Mouse (Mus musculus): Measurements from ENCODE around the gene Gng7.
A peak's percentile ranks its signal among the peaks of the same experiment; 100 is the strongest.

Gene Gng7

GRCm38 (mm10) chr10:81025639-81026275 is 11.0 kb upstream of the Gng7 start, which contains the start of gene Diras1:
Diras1 (minus strand) TSS chr10:81025662.
- DNase-seq (ENCODE audit: low spot score in 2 of 2): no peak

GRCm38 (mm10) chr10:81025047-81025621 is 10.4 kb upstream of the Gng7 start:
- DNase-seq (ENCODE audit: low spot score in 2 of 2): no peak

- DNase-seq (ENCODE audit: low spot score in 2 of 2): no peak
Observed at GRCm38 (mm10) chr10:81024346-81024937, 9.7 kb upstream of the Gng7 start.

- no peak for DNase-seq (ENCODE audit: low spot score in 2 of 2)
Observed at GRCm38 (mm10) chr10:81022744-81023143, 8.0 kb upstream of the Gng7 start.

- no peak for DNase-seq (ENCODE audit: low spot score in 2 of 2)
Observed at GRCm38 (mm10) chr10:81021547-81022110, 6.9 kb upstream of the Gng7 start.

- no peak for DNase-seq (ENCODE audit: low spot score in 2 of 2)
Observed at GRCm38 (mm10) chr10:81020207-81020606, 5.5 kb upstream of the Gng7 start.

GRCm38 (mm10) chr10:81019687-81020086 is 4.9 kb upstream of the Gng7 start:
- DNase-seq (ENCODE audit: low spot score in 2 of 2): no peak

- DNase-seq (ENCODE audit: low spot score in 2 of 2): no peak
Observed at GRCm38 (mm10) chr10:81018326-81018725, 3.6 kb upstream of the Gng7 start.

GRCm38 (mm10) chr10:81016645-81017044 is 1.9 kb upstream of the Gng7 start:
- peak; percentile 59 to 72 for DNase-seq (ENCODE audit: low spot score in 2 of 2)

- no peak for DNase-seq (ENCODE audit: low spot score in 2 of 2)
Observed at GRCm38 (mm10) chr10:81015666-81016065, 921 bp upstream of the Gng7 start.

- no peak for DNase-seq (ENCODE audit: low spot score in 2 of 2)
Observed at GRCm38 (mm10) chr10:81010851-81011250, 3.9 kb downstream of the Gng7 start.

GRCm38 (mm10) chr10:81007240-81007639 is 7.5 kb downstream of the Gng7 start:
- DNase-seq (ENCODE audit: low spot score in 2 of 2): no peak

GRCm38 (mm10) chr10:81006005-81006677 is 8.6 kb downstream of the Gng7 start:
- DNase-seq (ENCODE audit: low spot score in 2 of 2): no peak

- DNase-seq (ENCODE audit: low spot score in 2 of 2): no peak
Observed at GRCm38 (mm10) chr10:81001161-81001560, 13.6 kb downstream of the Gng7 start.

- no peak for DNase-seq (ENCODE audit: low spot score in 2 of 2)
Observed at GRCm38 (mm10) chr10:81000197-81001062, 14.3 kb downstream of the Gng7 start.

GRCm38 (mm10) chr10:80999362-81000196 is 15.2 kb downstream of the Gng7 start:
- DNase-seq (ENCODE audit: low spot score in 2 of 2): peak; percentile 87 to 90

GRCm38 (mm10) chr10:80998778-80999177 is 16.0 kb downstream of the Gng7 start:
- peak in 1 of 2 experiments; percentile 56 for DNase-seq (ENCODE audit: low spot score in 2 of 2)

- no peak for DNase-seq (ENCODE audit: low spot score in 2 of 2)
Observed at GRCm38 (mm10) chr10:80998021-80998420, 16.7 kb downstream of the Gng7 start.

GRCm38 (mm10) chr10:80997332-80997731 is 17.4 kb downstream of the Gng7 start:
- DNase-seq (ENCODE audit: low spot score in 2 of 2): no peak

GRCm38 (mm10) chr10:80996501-80996900 is 18.2 kb downstream of the Gng7 start:
- no peak for DNase-seq (ENCODE audit: low spot score in 2 of 2)

Measured in natural killer cell, adult 2 months (primary cell).